In genomic region chr3:53863383-53864220, GRCm38 (mm10) we compare ENCODE assay signal across 8 mouse cellular contexts. TPM values are rescaled to one million over a fixed set of nuclear protein-coding genes. Genes with fewer than 3 reads are reported as not detected.
DNase-seq lines count a peak whose midpoint lies in the region; ATAC-seq and TF ChIP-seq lines count a peak whose summit lies in the region.

Gene Ufm1 (minus strand): TSS chr3:53863830.

- TF ChIP-seq EP300 in ES-Bruce4 (IDR thresholded peaks at IDR 0.05; ENCODE audit: insufficient read depth, low read depth, low read length), result no peak
- TF ChIP-seq EP300 in liver, postnatal 0 days (IDR thresholded peaks at IDR 0.05; ENCODE audit: low read depth), result peak; percentile 85

- intact Hi-C loops in heart, postnatal 10 days (cut with DNase I), result loop anchor here (10.0 kb wide), 2 partner anchors 451 to 831 kb away; partner anchors contain the start of gene Supt20

- WGBS in forebrain, embryonic 13.5 days, result under 1% methylated on average over 58 of the region's 58 CpGs
- under 1% methylated on average over 58 of the region's 58 CpGs for WGBS in large intestine, adult 2 months
- under 1% methylated on average over 58 of the region's 58 CpGs for WGBS in liver, postnatal 0 days (ENCODE audit: insufficient replicate concordance)
- WGBS in neural tube, embryonic 14.5 days, result under 1% methylated on average over 58 of the region's 58 CpGs

- no peak for TF ChIP-seq CTCF in ES-Bruce4 (IDR thresholded peaks at IDR 0.05; ENCODE audit: low read depth, low read length)
- no peak for TF ChIP-seq CTCF in liver, postnatal 0 days (IDR thresholded peaks at IDR 0.05; ENCODE audit: low read depth)

- H3K4me3 ChIP-seq in ES-Bruce4 (ENCODE audit: low read depth, low read length), result peak within 1 kb of the TSS; percentile 100
- H3K4me3 ChIP-seq in forebrain, embryonic 13.5 days, result peak within 1 kb of the TSS; percentile 85
- peak within 1 kb of the TSS; percentile 72 for H3K4me3 ChIP-seq in liver, postnatal 0 days (ENCODE audit: low read depth, low read length)
- peak within 1 kb of the TSS; percentile 95 for H3K4me3 ChIP-seq in neural tube, embryonic 14.5 days (ENCODE audit: low read depth, low read length)

- peaks cover 4% of the 10 kb centered on the region for H3K4me1 ChIP-seq in ES-Bruce4 (ENCODE audit: control insufficient read depth, insufficient read depth, low read length)
- peaks cover 11% of the 10 kb centered on the region for H3K4me1 ChIP-seq in forebrain, embryonic 13.5 days
- H3K4me1 ChIP-seq in liver, postnatal 0 days (ENCODE audit: insufficient read depth), result peaks cover 12% of the 10 kb centered on the region; the same call in 1 of the 2 replicates
- H3K4me1 ChIP-seq in neural tube, embryonic 14.5 days (ENCODE audit: control insufficient read depth, insufficient read depth, low read length), result peaks cover 8% of the 10 kb centered on the region

- no peaks in the 10 kb centered on the region for H3K9me3 ChIP-seq in ES-Bruce4 (replicated peaks; ENCODE audit: control insufficient read depth, insufficient read depth, low read length, poor library complexity, severe bottlenecking)
- H3K9me3 ChIP-seq in forebrain, embryonic 13.5 days (replicated peaks), result no peaks in the 10 kb centered on the region
- no peaks in the 10 kb centered on the region for H3K9me3 ChIP-seq in liver, postnatal 0 days (ENCODE audit: low read length)
- no peaks in the 10 kb centered on the region for H3K9me3 ChIP-seq in neural tube, embryonic 14.5 days (ENCODE audit: control insufficient read depth, low read length)

- peak; percentile 95 to 96 for DNase-seq in heart, postnatal 10 days
- peak; percentile 87 for DNase-seq in large intestine, adult 2 months (ENCODE audit: low read depth, low spot score)
- peak; percentile 92 for DNase-seq in liver, postnatal 0 days
- peak; percentile 88 for DNase-seq in testis, postnatal 10 days (ENCODE audit: low spot score)

- peak within 1 kb of the TSS; percentile 62 for H3K9ac ChIP-seq in ES-Bruce4 (ENCODE audit: low read depth, poor library complexity, severe bottlenecking)
- peak within 1 kb of the TSS; percentile 75 for H3K9ac ChIP-seq in forebrain, embryonic 13.5 days
- H3K9ac ChIP-seq in liver, postnatal 0 days (replicated peaks), result peak within 1 kb of the TSS; percentile 74
- peak within 1 kb of the TSS; percentile 78 for H3K9ac ChIP-seq in neural tube, embryonic 14.5 days (replicated peaks; ENCODE audit: low read depth, low read length)

- peak; percentile 98 for ATAC-seq in cerebellum, adult (ENCODE audit: insufficient number of reproducible peaks, low FRiP score, low TSS enrichment)
- ATAC-seq in forebrain, embryonic 13.5 days, result peak; percentile 100
- peak; percentile 99 for ATAC-seq in liver, postnatal 0 days
- peak; percentile 99 for ATAC-seq in neural tube, embryonic 14.5 days (ENCODE audit: low read depth)

- no peaks in the 10 kb centered on the region for H3K27me3 ChIP-seq in ES-Bruce4 (ENCODE audit: control insufficient read depth, insufficient read depth, low read length, poor library complexity, severe bottlenecking)
- no peaks in the 10 kb centered on the region for H3K27me3 ChIP-seq in forebrain, embryonic 13.5 days
- no peaks in the 10 kb centered on the region for H3K27me3 ChIP-seq in liver, postnatal 0 days (ENCODE audit: insufficient read depth, low read length)
- H3K27me3 ChIP-seq in neural tube, embryonic 14.5 days (ENCODE audit: control insufficient read depth, insufficient read depth, low read length), result no peaks in the 10 kb centered on the region

- peaks cover 7% of the 10 kb centered on the region for H3K36me3 ChIP-seq in ES-Bruce4 (ENCODE audit: control insufficient read depth, insufficient read depth, low read length, poor library complexity, severe bottlenecking)
- peaks cover 30% of the 10 kb centered on the region for H3K36me3 ChIP-seq in forebrain, embryonic 13.5 days (ENCODE audit: poor library complexity, severe bottlenecking)
- H3K36me3 ChIP-seq in liver, postnatal 0 days (replicated peaks; ENCODE audit: insufficient read depth, low read length), result peaks cover 29% of the 10 kb centered on the region
- peaks cover 15% of the 10 kb centered on the region for H3K36me3 ChIP-seq in neural tube, embryonic 14.5 days (ENCODE audit: control insufficient read depth, insufficient read depth, low read length)

- no peak for TF ChIP-seq POLR2A in ES-Bruce4 (IDR thresholded peaks at IDR 0.05; ENCODE audit: insufficient read depth, low read length)

- peak within 1 kb of the TSS; percentile 83 for H3K4me2 ChIP-seq in forebrain, embryonic 13.5 days
- H3K4me2 ChIP-seq in liver, postnatal 0 days (ENCODE audit: low read depth, low read length), result peak within 1 kb of the TSS; percentile 80
- peak within 1 kb of the TSS; percentile 94 for H3K4me2 ChIP-seq in neural tube, embryonic 14.5 days (ENCODE audit: low read depth, low read length)

- H3K27ac ChIP-seq in ES-Bruce4 (ENCODE audit: insufficient read depth, low read length), result no peak within 1 kb of the TSS
- no peak within 1 kb of the TSS for H3K27ac ChIP-seq in forebrain, embryonic 13.5 days
- peak within 1 kb of the TSS; percentile 31; the same call in 1 of the 2 replicates for H3K27ac ChIP-seq in liver, postnatal 0 days (ENCODE audit: low read depth)
- H3K27ac ChIP-seq in neural tube, embryonic 14.5 days (ENCODE audit: low read depth, low read length), result peak within 1 kb of the TSS; percentile 60; the same call in 1 of the 2 replicates

RNA-seq across cellular contexts. Expression of gene Ufm1, which starts in this region (rescaled TPM):
- polyA plus RNA-seq in ES-Bruce4 (2011; ENCODE audit: insufficient read depth, insufficient read length, low read depth, missing spikeins), result 46.5 and 50.3 TPM in 2 replicates
- 109 and 113 TPM in 2 replicates for polyA plus RNA-seq in forebrain, embryonic 13.5 days (2015; fragmentation: Nextera tagmentation; extraction: Ambion mirVana)
- 10 to 100 TPM; 59.3 to 61.8 TPM for total RNA-seq in heart, postnatal 10 days (2021)
- polyA plus RNA-seq in large intestine, adult 2 months (2012; rRNA removed), result 25.0 and 29.4 TPM in 2 replicates
- polyA plus RNA-seq in liver, postnatal 0 days (2015; fragmentation: Nextera tagmentation; extraction: Ambion mirVana), result 57.0 and 59.6 TPM in 2 replicates
- polyA plus RNA-seq in neural tube, embryonic 14.5 days (2014; fragmentation: Nextera tagmentation; extraction: Ambion mirVana), result 77.1 and 78.6 TPM in 2 replicates

Comparison
In these comparisons a context has a peak if more than half of its experiments do, and no peak if none do; other contexts are left out.
1. H3K27ac ChIP-seq: peak in liver, postnatal 0 days (single experiment) and neural tube, embryonic 14.5 days (single experiment); none in ES-Bruce4 (single experiment) and forebrain, embryonic 13.5 days (single experiment).
2. Peak in every context shown above with its lines, with median percentiles within 50 percentile points of each other: H3K4me3 ChIP-seq, H3K9ac ChIP-seq, ATAC-seq, H3K4me2 ChIP-seq and DNase-seq.